18 mouse cellular contexts compared by ENCODE assay signal in the genomic region with DNA sequence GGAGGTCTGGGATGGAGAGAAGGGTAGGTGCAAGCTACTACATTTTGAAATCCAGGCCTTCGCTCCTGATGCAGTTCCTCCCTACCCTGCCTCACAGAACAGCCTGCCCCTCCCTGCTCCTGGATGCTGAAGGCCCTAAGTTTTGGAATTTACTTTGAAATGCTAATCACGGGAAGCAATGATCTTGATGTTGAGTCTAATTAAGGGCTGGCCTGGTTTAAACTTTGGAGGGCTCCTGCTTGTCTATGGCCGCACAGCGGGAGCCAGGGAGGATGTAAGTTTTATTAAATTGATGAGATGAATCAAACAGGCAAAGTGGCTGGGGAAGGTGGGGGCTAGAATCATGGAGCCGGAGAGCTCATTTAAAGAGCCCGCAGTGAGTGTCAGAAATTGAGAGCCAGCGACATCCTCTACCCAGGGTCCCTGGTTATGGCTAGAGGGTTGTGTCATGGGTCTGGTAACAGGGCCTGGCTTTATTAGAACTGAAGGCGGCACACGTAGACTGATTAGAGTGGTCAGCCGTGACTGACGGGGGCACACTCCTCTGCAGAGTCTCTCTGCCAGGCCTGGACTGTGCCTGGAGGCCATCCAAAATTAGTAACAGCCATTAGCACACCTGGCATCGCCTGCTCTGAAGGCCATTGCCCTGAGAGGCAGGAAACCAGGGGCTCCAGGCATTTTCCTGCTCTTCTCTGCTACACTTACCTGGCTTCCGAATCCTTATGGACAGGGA.
DNase-seq lines count a peak whose midpoint lies in the region; ATAC-seq and TF ChIP-seq lines count a peak whose summit lies in the region.
"Had no signal": no experiment of that assay in that cellular context is flagged by ENCODE, and none has a peak within 500 bp of the region (broad histone marks: within the 10 kb centered on the region; RNA-seq: fewer than 3 reads in every experiment).

No protein-coding gene starts in this region.

- no peaks in the 10 kb centered on the region for H3K36me3 ChIP-seq in forebrain, embryonic 14.5 days (ENCODE audit: control insufficient read depth, insufficient read depth, low read length)
- H3K36me3 ChIP-seq in forebrain, embryonic 12.5 days (replicated peaks), result no peaks in the 10 kb centered on the region
- H3K36me3 ChIP-seq in neural tube, embryonic 13.5 days, result no peaks in the 10 kb centered on the region
- no peaks in the 10 kb centered on the region for H3K36me3 ChIP-seq in intestine, embryonic 16.5 days (ENCODE audit: control insufficient read depth, insufficient read depth, low read length)
- H3K36me3 ChIP-seq: heart, embryonic 10.5 days; kidney, embryonic 15.5 days; lung, embryonic 15.5 days had no signal

- 28% methylated on average over 13 of the region's 13 CpGs for WGBS in forebrain, embryonic 14.5 days
- 55% methylated on average over 13 of the region's 13 CpGs for WGBS in forebrain, embryonic 12.5 days
- WGBS in neural tube, embryonic 13.5 days, result 64% methylated on average over 13 of the region's 13 CpGs
- 74% methylated on average over 13 of the region's 13 CpGs for WGBS in intestine, embryonic 16.5 days

- no peak overlapping the region for H3K27ac ChIP-seq in forebrain, embryonic 14.5 days (ENCODE audit: low read depth, low read length)
- H3K27ac ChIP-seq in forebrain, embryonic 12.5 days, result no peak overlapping the region
- 0 out of 2 replicates have a peak overlapping the region, but pooled peaks have one; percentile 9 for H3K27ac ChIP-seq in neural tube, embryonic 13.5 days (replicated peaks)
- H3K27ac ChIP-seq in intestine, embryonic 16.5 days (ENCODE audit: low read length), result no peak overlapping the region
- H3K27ac ChIP-seq: heart, embryonic 10.5 days; kidney, embryonic 15.5 days; lung, embryonic 15.5 days; stomach, postnatal 0 days had no signal

- H3K9me3 ChIP-seq in forebrain, embryonic 14.5 days (replicated peaks; ENCODE audit: control insufficient read depth, low read length), result no peaks in the 10 kb centered on the region
- no peaks in the 10 kb centered on the region for H3K9me3 ChIP-seq in forebrain, embryonic 12.5 days
- H3K9me3 ChIP-seq in neural tube, embryonic 13.5 days, result no peaks in the 10 kb centered on the region
- H3K9me3 ChIP-seq in intestine, embryonic 16.5 days (ENCODE audit: control insufficient read depth, low read length), result no peaks in the 10 kb centered on the region
- H3K9me3 ChIP-seq: heart, embryonic 10.5 days; kidney, embryonic 15.5 days; lung, embryonic 15.5 days had no signal

- no peak; the same call in 1 of the 2 replicates for ATAC-seq in forebrain, embryonic 14.5 days
- ATAC-seq in forebrain, embryonic 12.5 days (ENCODE audit: low FRiP score), result no peak
- no peak for ATAC-seq in neural tube, embryonic 13.5 days (ENCODE audit: low read depth)
- ATAC-seq in intestine, embryonic 16.5 days, result no peak
- ATAC-seq: CD4-positive, CD25-positive, alpha-beta regulatory T cell, adult 4 months; inflammation-experienced regulatory T-cells, adult 6 months had no signal

- no peak for TF ChIP-seq POLR2A in brain, embryonic 14.5 days (IDR thresholded peaks at IDR 0.05; ENCODE audit: borderline replicate concordance, extremely low read depth, insufficient read depth, insufficient read length, poor library complexity, severe bottlenecking)

- H3K27me3 ChIP-seq in forebrain, embryonic 14.5 days (replicated peaks; ENCODE audit: control insufficient read depth, insufficient read depth, low read length), result no peaks in the 10 kb centered on the region
- H3K27me3 ChIP-seq in forebrain, embryonic 12.5 days, result peaks cover 4% of the 10 kb centered on the region; the same call in 1 of the 2 replicates
- 0 out of 2 replicates have a peak, but pooled peaks cover 13% of the 10 kb centered on the region for H3K27me3 ChIP-seq in neural tube, embryonic 13.5 days
- H3K27me3 ChIP-seq in intestine, embryonic 16.5 days (replicated peaks; ENCODE audit: control insufficient read depth, insufficient read depth, low read length), result no peaks in the 10 kb centered on the region
- H3K27me3 ChIP-seq: lung, embryonic 15.5 days had no signal

- peak overlapping the region; percentile 25; the same call in 1 of the 2 replicates for H3K9ac ChIP-seq in forebrain, embryonic 14.5 days (ENCODE audit: low read length)
- no peak overlapping the region for H3K9ac ChIP-seq in forebrain, embryonic 12.5 days
- H3K9ac ChIP-seq in neural tube, embryonic 13.5 days, result 0 out of 2 replicates have a peak overlapping the region, but pooled peaks have one; percentile 8
- H3K9ac ChIP-seq in intestine, embryonic 16.5 days (ENCODE audit: low read depth, low read length), result no peak overlapping the region
- H3K9ac ChIP-seq: kidney, embryonic 15.5 days; lung, embryonic 15.5 days had no signal

- no peak overlapping the region for H3K4me2 ChIP-seq in forebrain, embryonic 14.5 days (ENCODE audit: low read length)
- H3K4me2 ChIP-seq in forebrain, embryonic 12.5 days, result no peak overlapping the region
- H3K4me2 ChIP-seq in neural tube, embryonic 13.5 days, result no peak overlapping the region
- H3K4me2 ChIP-seq in intestine, embryonic 16.5 days (ENCODE audit: low read depth, low read length), result no peak overlapping the region
- H3K4me2 ChIP-seq: kidney, embryonic 15.5 days; liver, embryonic 11.5 days; lung, embryonic 15.5 days had no signal

- no peak for TF ChIP-seq CTCF in brain, embryonic 14.5 days (IDR thresholded peaks at IDR 0.05; ENCODE audit: borderline replicate concordance, extremely low read depth, insufficient read depth, insufficient read length)

- DNase-seq in forebrain, embryonic 14.5 days (ENCODE audit: low spot score), result peak; percentile 36
- no peak for DNase-seq in neural tube, embryonic 10.5 days (ENCODE audit: extremely low spot score, low spot score)
- peak; percentile 54 for DNase-seq in brain, embryonic 14.5 days (ENCODE audit: low read depth)
- no peak for DNase-seq in embryo, embryonic 10.5 days (ENCODE audit: low spot score)
- DNase-seq: gastrocnemius, postnatal 25 days; heart, postnatal 14 days; right cerebral cortex, adult 18-20 months; thymus, postnatal 36 days had no signal

- no peaks in the 10 kb centered on the region; the same call in 1 of the 2 replicates for H3K4me1 ChIP-seq in forebrain, embryonic 14.5 days (ENCODE audit: control insufficient read depth, insufficient read depth, low read length)
- H3K4me1 ChIP-seq in forebrain, embryonic 12.5 days, result peaks cover 17% of the 10 kb centered on the region
- H3K4me1 ChIP-seq in neural tube, embryonic 13.5 days (replicated peaks), result peaks cover 42% of the 10 kb centered on the region
- peaks cover 10% of the 10 kb centered on the region; the same call in 1 of the 2 replicates for H3K4me1 ChIP-seq in intestine, embryonic 16.5 days (ENCODE audit: control insufficient read depth, insufficient read depth, low read length)
- H3K4me1 ChIP-seq: heart, embryonic 10.5 days had no signal

- no peak overlapping the region for H3K4me3 ChIP-seq in forebrain, embryonic 14.5 days (ENCODE audit: low read depth, low read length)
- H3K4me3 ChIP-seq in forebrain, embryonic 12.5 days (replicated peaks), result no peak overlapping the region
- no peak overlapping the region for H3K4me3 ChIP-seq in neural tube, embryonic 13.5 days
- H3K4me3 ChIP-seq in intestine, embryonic 16.5 days (ENCODE audit: low read length), result no peak overlapping the region
- H3K4me3 ChIP-seq: heart, embryonic 10.5 days; kidney, embryonic 15.5 days; lung, embryonic 15.5 days had no signal

Comparison
In these comparisons a context has a peak if more than half of its experiments do, and no peak if none do; other contexts are left out.
1. H3K9ac ChIP-seq: peak in forebrain, embryonic 14.5 days (single experiment) and neural tube, embryonic 13.5 days (single experiment); none in forebrain, embryonic 12.5 days (single experiment) and intestine, embryonic 16.5 days (single experiment).
2. DNase-seq: peak in forebrain, embryonic 14.5 days (single experiment) and brain, embryonic 14.5 days (single experiment); none in neural tube, embryonic 10.5 days (single experiment) and embryo, embryonic 10.5 days (single experiment).